Mouse (Mus musculus) heart, embryonic 11.5 days (tissue): Measurements from ENCODE around the gene Farp2. TPM values are rescaled to one million over a fixed set of nuclear protein-coding genes. Genes with fewer than 3 reads are reported as not detected.

Experiments used
- ATAC-seq: fragments of 200-750 bp; cut with Nextera tagmentation; replicated peaks from 2 replicates; pipeline ENCODE4 v1.8.0; 2017; ENCODE audit warnings: moderate library complexity; ENCODE audit not compliant: insufficient number of reproducible peaks, low FRiP score, low TSS enrichment
- H3K27ac ChIP-seq: fragments of 300-500 bp; sonication (generic); 2 replicates; pipeline ENCODE4 v1.5.1; 2014; ENCODE audit warnings: mild to moderate bottlenecking, low read depth, low read length
- H3K27me3 ChIP-seq: fragments of 300-500 bp; sonication (generic); 2 replicates; pipeline ENCODE4 v1.6.1; 2014; ENCODE audit warnings: mild to moderate bottlenecking, low read length, mixed read lengths; ENCODE audit not compliant: control insufficient read depth, insufficient read depth
- H3K36me3 ChIP-seq: fragments of 300-500 bp; sonication (generic); 2 replicates; pipeline ENCODE4 v1.6.1; 2014; ENCODE audit warnings: mild to moderate bottlenecking, low read length, moderate library complexity, mixed read lengths; ENCODE audit not compliant: control insufficient read depth, insufficient read depth
- H3K4me1 ChIP-seq: fragments of 300-500 bp; sonication (generic); 2 replicates; pipeline ENCODE4 v1.6.1; 2014; ENCODE audit warnings: low read length; ENCODE audit not compliant: control insufficient read depth, insufficient read depth
- H3K4me2 ChIP-seq: fragments of 300-500 bp; sonication (generic); 2 replicates; pipeline ENCODE4 v1.6.1; 2014; ENCODE audit warnings: mild to moderate bottlenecking, moderate library complexity
- H3K4me3 ChIP-seq: fragments of 300-500 bp; sonication (generic); 2 replicates; pipeline ENCODE4 v1.5.1; 2014; ENCODE audit warnings: low read depth, low read length
- H3K9ac ChIP-seq: fragments of 300-500 bp; sonication (generic); 2 replicates; pipeline ENCODE4 v1.6.1; 2014; ENCODE audit warnings: mild to moderate bottlenecking, low read depth, low read length, moderate library complexity
- H3K9me3 ChIP-seq: fragments of 300-500 bp; sonication (generic); replicated peaks from 2 replicates; pipeline ENCODE4 v1.6.1; 2016; ENCODE audit warnings: low read length; ENCODE audit not compliant: control insufficient read depth
- WGBS: fragments of 180-500 bp; shearing (Covaris S2); extraction: QIAGEN DNeasy Blood & Tissue Kit; methylation state at CpG from one replicate; pipeline ENCODE4 v1.1.7; 2014; ENCODE audit not compliant: insufficient replicate concordance; 5-methylcytosine and 5-hydroxymethylcytosine counted together
- polyA plus RNA-seq: library from polyadenylated mRNA; unstranded; fragments of >200 nt; fragmentation: Nextera tagmentation; extraction: Ambion mirVana; gene quantifications from 2 replicates; pipeline ENCODE4 v1.2.1, GENCODE M21; 2014

Farp2 gene
- polyA plus RNA-seq, 1 experiment from 2014 or later: 4.8 TPM

DNA sequence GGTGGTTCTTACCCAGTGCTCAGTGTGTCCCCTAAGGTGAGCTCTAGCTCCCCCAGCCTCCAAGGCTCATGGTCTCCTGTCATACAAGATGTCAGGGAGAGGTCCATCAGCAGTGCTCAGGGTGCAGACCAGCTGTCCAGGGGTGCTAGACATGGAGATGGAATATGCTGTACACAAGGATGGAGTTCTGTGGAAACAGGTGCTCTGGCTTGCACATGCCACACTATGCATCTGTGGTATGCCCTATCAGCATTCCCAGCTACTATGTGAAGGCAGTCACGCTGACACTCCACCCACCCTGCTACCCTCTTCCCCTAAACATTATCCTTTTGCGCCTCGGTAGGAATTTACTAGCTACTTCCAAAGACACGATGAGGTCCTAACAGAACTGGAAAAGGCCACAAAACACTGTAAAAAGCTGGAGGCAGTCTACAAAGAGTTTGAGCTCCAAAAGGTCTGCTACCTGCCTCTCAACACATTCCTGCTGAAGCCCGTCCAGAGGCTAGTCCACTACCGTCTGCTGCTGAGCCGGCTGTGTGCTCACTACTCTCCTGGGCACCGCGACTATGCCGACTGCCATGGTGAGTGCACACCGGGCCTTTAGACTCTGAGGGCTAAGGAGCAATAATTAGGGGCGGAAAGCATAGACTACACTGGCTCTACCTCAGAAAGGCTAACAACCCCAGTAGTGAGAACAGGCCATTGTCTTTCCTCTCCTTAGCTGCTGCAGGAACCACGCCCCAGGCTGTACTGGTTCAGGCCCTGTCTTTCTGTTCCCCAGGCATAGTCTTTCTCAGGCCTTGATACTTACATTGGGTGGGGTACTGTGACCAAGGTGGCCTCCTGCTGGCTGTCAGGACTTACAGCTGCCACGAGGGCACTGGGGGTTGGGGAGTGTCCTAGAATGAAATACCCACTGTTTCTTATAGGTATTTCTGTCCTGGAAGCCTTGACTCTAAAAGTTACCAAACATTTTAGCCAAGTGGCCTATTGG, 95.5 kb downstream of the Farp2 start:
- Histone ChIP-seq H3K9me3 (no peaks in the 10 kb centered on the region), H3K4me1 (no peaks in the 10 kb centered on the region), H3K9ac (no peak overlapping the region), H3K4me2 (no peak overlapping the region), H3K4me3 (no peak overlapping the region), H3K36me3 (no peaks in the 10 kb centered on the region), H3K27me3 (no peaks in the 10 kb centered on the region), H3K27ac (no peak overlapping the region)
- no peak for ATAC-seq
- WGBS: 74% methylated on average over 14 of the region's 14 CpGs

- H3K9ac ChIP-seq: no peak overlapping the region
- H3K27ac ChIP-seq: no peak overlapping the region
- H3K4me3 ChIP-seq: no peak overlapping the region
- H3K4me2 ChIP-seq: no peak overlapping the region
- H3K27me3 ChIP-seq: no peaks in the 10 kb centered on the region
- H3K4me1 ChIP-seq: no peaks in the 10 kb centered on the region
- H3K36me3 ChIP-seq: no peaks in the 10 kb centered on the region
- WGBS: 62% methylated on average over 4 of the region's 4 CpGs
- H3K9me3 ChIP-seq: no peaks in the 10 kb centered on the region
- no peak for ATAC-seq
Measured at GRCm38 (mm10) chr1:93608696-93609245, 96.9 kb downstream of the Farp2 start.

GRCm38 (mm10) chr1:93609762-93610161, 97.9 kb downstream of the Farp2 start:
- H3K9me3 ChIP-seq: no peaks in the 10 kb centered on the region
- ATAC-seq: no peak
- no peaks in the 10 kb centered on the region for H3K36me3 ChIP-seq
- H3K4me1 ChIP-seq: no peaks in the 10 kb centered on the region
- 82% methylated on average over 8 of the region's 8 CpGs for WGBS
- no peak overlapping the region for H3K9ac ChIP-seq
- H3K27me3 ChIP-seq: no peaks in the 10 kb centered on the region
- H3K4me3 ChIP-seq: no peak overlapping the region
- no peak overlapping the region for H3K27ac ChIP-seq
- H3K4me2 ChIP-seq: no peak overlapping the region

- H3K27me3 ChIP-seq: no peaks in the 10 kb centered on the region
- no peak for ATAC-seq
- no peak overlapping the region for H3K4me3 ChIP-seq
- H3K4me1 ChIP-seq: no peaks in the 10 kb centered on the region; the same call in 1 of the 2 replicates
- no peaks in the 10 kb centered on the region for H3K9me3 ChIP-seq
- H3K27ac ChIP-seq: no peak overlapping the region
- WGBS: 78% methylated on average over 4 of the region's 4 CpGs
- no peak overlapping the region for H3K9ac ChIP-seq
- H3K4me2 ChIP-seq: no peak overlapping the region
- peaks cover 27% of the 10 kb centered on the region for H3K36me3 ChIP-seq
Measured at GRCm38 (mm10) chr1:93618059-93618748, 106.3 kb downstream of the Farp2 start.

GRCm38 (mm10) chr1:93618948-93619347, 107.1 kb downstream of the Farp2 start:
- ATAC-seq: no peak

DNA sequence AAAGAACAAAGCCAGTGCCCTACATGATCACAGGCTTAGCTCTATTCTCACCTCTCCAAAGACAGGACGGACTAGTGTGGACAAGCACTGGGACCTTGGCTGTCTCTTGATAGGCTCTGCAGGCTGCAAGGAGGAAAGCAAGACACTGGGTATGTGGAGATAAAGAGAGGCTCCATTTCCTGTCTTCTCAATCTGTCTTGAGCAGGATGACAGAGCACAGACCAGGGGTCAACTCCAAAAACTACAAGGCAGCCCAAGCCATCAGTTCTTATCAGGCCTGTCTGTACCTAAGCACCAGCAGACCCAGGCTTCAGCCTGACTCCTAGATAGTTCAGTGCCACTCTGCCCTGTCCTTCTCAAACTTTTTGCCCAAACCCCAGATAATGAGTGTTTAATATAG, 112.6 kb downstream of the Farp2 start:
- no peak; the same call in 1 of the 2 replicates for ATAC-seq
- H3K4me1 ChIP-seq: peaks cover 11% of the 10 kb centered on the region
- 17% methylated on average over 1 of the region's 1 CpGs for WGBS
- no peaks in the 10 kb centered on the region for H3K27me3 ChIP-seq
- no peaks in the 10 kb centered on the region for H3K9me3 ChIP-seq
- no peak overlapping the region for H3K9ac ChIP-seq
- no peak overlapping the region; the same call in 1 of the 2 replicates for H3K4me2 ChIP-seq
- H3K36me3 ChIP-seq: peaks cover 61% of the 10 kb centered on the region
- H3K4me3 ChIP-seq: no peak overlapping the region
- 0 out of 2 replicates have a peak overlapping the region, but pooled peaks have one; percentile 22 for H3K27ac ChIP-seq

More at GRCm38 (mm10) chr1:93618948-93619347, 107.1 kb downstream of the Farp2 start:
- no peaks in the 10 kb centered on the region; the same call in 1 of the 2 replicates for H3K4me1 ChIP-seq
- no peaks in the 10 kb centered on the region for H3K9me3 ChIP-seq
- no peak overlapping the region for H3K9ac ChIP-seq
- H3K4me2 ChIP-seq: no peak overlapping the region
- H3K27ac ChIP-seq: no peak overlapping the region
- WGBS: 50% methylated on average over 5 of the region's 5 CpGs
- peaks cover 34% of the 10 kb centered on the region for H3K36me3 ChIP-seq
- no peaks in the 10 kb centered on the region for H3K27me3 ChIP-seq
- H3K4me3 ChIP-seq: no peak overlapping the region

DNA sequence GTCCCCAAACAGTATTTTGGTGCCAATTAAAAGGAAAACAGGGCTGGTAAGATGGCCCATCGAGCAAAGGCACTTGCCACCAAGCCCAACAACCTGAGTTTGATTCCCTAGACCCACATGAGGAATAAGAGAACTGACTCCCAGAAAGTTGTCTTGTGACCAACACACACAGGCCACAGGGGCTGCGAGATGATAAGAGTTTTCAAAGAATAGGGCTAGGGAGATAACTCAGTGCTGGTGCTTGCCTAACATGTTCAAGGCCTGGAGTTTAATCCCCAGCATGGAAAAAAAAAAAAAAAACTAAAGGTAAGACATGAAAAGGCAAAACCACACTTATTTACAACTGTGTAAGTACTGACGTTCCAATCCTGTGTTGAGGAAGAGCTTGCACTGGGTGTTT, 118.9 kb downstream of the Farp2 start:
- WGBS: 71% methylated on average over 3 of the region's 3 CpGs
- H3K9ac ChIP-seq: no peak overlapping the region
- ATAC-seq: no peak
- no peak overlapping the region for H3K27ac ChIP-seq
- no peaks in the 10 kb centered on the region for H3K9me3 ChIP-seq
- no peak overlapping the region for H3K4me2 ChIP-seq
- H3K4me3 ChIP-seq: no peak overlapping the region
- peaks cover 10% of the 10 kb centered on the region for H3K4me1 ChIP-seq
- H3K27me3 ChIP-seq: no peaks in the 10 kb centered on the region
- H3K36me3 ChIP-seq: peaks cover 17% of the 10 kb centered on the region

- Histone ChIP-seq H3K4me2 (no peak overlapping the region), H3K9ac (no peak overlapping the region), H3K9me3 (no peaks in the 10 kb centered on the region), H3K4me3 (no peak overlapping the region), H3K27me3 (no peaks in the 10 kb centered on the region), H3K4me1 (peaks cover 13% of the 10 kb centered on the region), H3K36me3 (peaks cover 7% of the 10 kb centered on the region), H3K27ac (no peak overlapping the region)
- ATAC-seq: no peak
- 79% methylated on average over 3 of the region's 3 CpGs for WGBS
Measured at GRCm38 (mm10) chr1:93632723-93633122, 120.8 kb downstream of the Farp2 start.
